Mouse (Mus musculus) myocyte (in vitro differentiated cells): ENCODE results near the gene Actl6b. TPM values are rescaled to one million over a fixed set of nuclear protein-coding genes. Genes with fewer than 3 reads are reported as not detected.

Experiments
- H3K27me3 ChIP-seq: one replicate; pipeline ENCODE4 v1.6.1; 2011; ENCODE audit not compliant: control insufficient read depth, insufficient read depth, insufficient read length
- H3K36me3 ChIP-seq: one replicate; pipeline ENCODE4 v1.6.1; 2011; ENCODE audit not compliant: control insufficient read depth, insufficient read depth
- H3K4me2 ChIP-seq: one replicate; pipeline ENCODE4 v1.6.1; 2011; ENCODE audit warnings: low read depth, control low read depth
- H3K4me3 ChIP-seq: one replicate; pipeline ENCODE4 v1.5.1; 2011; ENCODE audit warnings: mild to moderate bottlenecking, control low read depth, moderate library complexity
- H3K79me2 ChIP-seq: one replicate; pipeline ENCODE4 v1.6.1; 2011; ENCODE audit not compliant: control insufficient read depth, insufficient read depth
- H3ac ChIP-seq: one replicate; pipeline ENCODE4 v1.6.1; 2011; ENCODE audit not compliant: control insufficient read depth, insufficient read length
- CEBPB ChIP-seq: IDR thresholded peaks from 2 replicates; pipeline ENCODE4 v1.6.1; 2011; ENCODE audit warnings: mild to moderate bottlenecking, moderate library complexity; ENCODE audit not compliant: poor library complexity, insufficient read depth, severe bottlenecking
- E2F4 ChIP-seq: IDR thresholded peaks from one replicate; pipeline ENCODE4 v1.6.1; 2011; ENCODE audit warnings: mild to moderate bottlenecking, control low read depth, moderate library complexity; ENCODE audit not compliant: insufficient read depth
- MAX ChIP-seq: IDR thresholded peaks from one replicate; pipeline ENCODE4 v1.6.1; 2011; ENCODE audit warnings: low read depth, mild to moderate bottlenecking, control low read depth
- MYOD1 ChIP-seq, 3 experiments: IDR thresholded peaks; one replicate each; pipeline ENCODE4 v1.6.1; 2011; ENCODE audit warnings: control low read depth in 2 of 3, low read depth in 2 of 3, mild to moderate bottlenecking in 2 of 3, moderate library complexity in 1 of 3; ENCODE audit not compliant: insufficient read length in 2 of 3, control insufficient read depth in 1 of 3
- MYOG ChIP-seq, 3 experiments: IDR thresholded peaks; one replicate each; pipeline ENCODE4 v1.6.1; 2011; ENCODE audit warnings: control low read depth in 2 of 3, low read depth in 2 of 3, mild to moderate bottlenecking in 2 of 3; ENCODE audit not compliant: insufficient read length in 2 of 3, control insufficient read depth in 1 of 3, insufficient read depth in 1 of 3
- POLR2A ChIP-seq: IDR thresholded peaks from one replicate; pipeline ENCODE4 v1.6.1; 2011; ENCODE audit warnings: low read depth, mild to moderate bottlenecking, control low read depth, moderate library complexity; ENCODE audit not compliant: insufficient read length
- POLR2AphosphoS2 ChIP-seq: IDR thresholded peaks from one replicate; pipeline ENCODE4 v1.6.1; 2011; ENCODE audit warnings: low read depth, control low read depth; ENCODE audit not compliant: insufficient read length
- REST ChIP-seq: IDR thresholded peaks from one replicate; pipeline ENCODE4 v1.6.1; 2011; ENCODE audit warnings: mild to moderate bottlenecking, control low read depth, moderate library complexity; ENCODE audit not compliant: insufficient read depth, insufficient read length
- SRF ChIP-seq: IDR thresholded peaks from one replicate; pipeline ENCODE4 v1.6.1; 2011; ENCODE audit warnings: low read depth; ENCODE audit not compliant: control insufficient read depth, insufficient read length
- TCF12 ChIP-seq: IDR thresholded peaks from one replicate; pipeline ENCODE4 v1.6.1; 2011; ENCODE audit warnings: mild to moderate bottlenecking, control low read depth; ENCODE audit not compliant: poor library complexity, insufficient read depth, severe bottlenecking
- TCF3 ChIP-seq: IDR thresholded peaks from one replicate; pipeline ENCODE4 v1.6.1; 2011; ENCODE audit warnings: low read depth, control low read depth; ENCODE audit not compliant: insufficient read length
- USF1 ChIP-seq: IDR thresholded peaks from one replicate; pipeline ENCODE4 v1.6.1; 2011; ENCODE audit warnings: low read depth, mild to moderate bottlenecking, control low read depth, moderate library complexity
- polyA plus RNA-seq: library from polyadenylated mRNA; unstranded; fragments of >200 nt; fragmentation: generic; extraction: Trizol; gene quantifications from one replicate; pipeline ENCODE4 v1.2.1, GENCODE M21; 2012; ENCODE audit warnings: missing spikeins

The Actl6b gene
- polyA plus RNA-seq, 1 experiment = not detected

DNA sequence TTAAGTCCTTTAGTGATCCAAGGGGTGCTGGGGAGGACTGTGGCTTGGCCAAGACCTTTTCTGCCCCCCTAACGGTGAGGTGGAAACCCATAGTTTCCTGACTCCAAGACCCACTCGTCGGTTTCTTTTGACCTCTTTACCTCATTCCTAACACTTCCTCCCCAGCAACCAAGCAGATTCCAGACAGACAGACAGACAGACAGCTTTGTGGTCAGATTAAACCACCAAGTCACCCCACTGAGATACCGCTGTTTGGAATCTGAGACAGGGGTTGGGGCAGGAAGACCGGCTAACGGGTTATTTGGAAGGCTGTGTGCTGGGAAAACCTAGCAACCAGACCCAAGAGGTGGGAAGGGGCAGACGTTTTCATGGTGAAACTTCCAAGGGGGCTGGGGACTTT lies 16.9 kb downstream of the Actl6b start:
- Histone ChIP-seq H3K79me2 (no peaks in the 10 kb centered on the region), H3K36me3 (no peaks in the 10 kb centered on the region), H3ac (no peak overlapping the region), H3K27me3 (peaks cover 17% of the 10 kb centered on the region), H3K4me2 (peak overlapping the region; percentile 66), H3K4me3 (peak overlapping the region; percentile 2)
- TF ChIP-seq USF1 = no peak
- TF ChIP-seq POLR2A = no peak
- TF ChIP-seq MYOG (IDR thresholded peaks at IDR 0.05; ENCODE audit: control insufficient read depth in 1 of 3, insufficient read depth in 1 of 3, insufficient read length in 2 of 3, low read depth in 2 of 3) = no peak
- TF ChIP-seq MAX = no peak

DNA sequence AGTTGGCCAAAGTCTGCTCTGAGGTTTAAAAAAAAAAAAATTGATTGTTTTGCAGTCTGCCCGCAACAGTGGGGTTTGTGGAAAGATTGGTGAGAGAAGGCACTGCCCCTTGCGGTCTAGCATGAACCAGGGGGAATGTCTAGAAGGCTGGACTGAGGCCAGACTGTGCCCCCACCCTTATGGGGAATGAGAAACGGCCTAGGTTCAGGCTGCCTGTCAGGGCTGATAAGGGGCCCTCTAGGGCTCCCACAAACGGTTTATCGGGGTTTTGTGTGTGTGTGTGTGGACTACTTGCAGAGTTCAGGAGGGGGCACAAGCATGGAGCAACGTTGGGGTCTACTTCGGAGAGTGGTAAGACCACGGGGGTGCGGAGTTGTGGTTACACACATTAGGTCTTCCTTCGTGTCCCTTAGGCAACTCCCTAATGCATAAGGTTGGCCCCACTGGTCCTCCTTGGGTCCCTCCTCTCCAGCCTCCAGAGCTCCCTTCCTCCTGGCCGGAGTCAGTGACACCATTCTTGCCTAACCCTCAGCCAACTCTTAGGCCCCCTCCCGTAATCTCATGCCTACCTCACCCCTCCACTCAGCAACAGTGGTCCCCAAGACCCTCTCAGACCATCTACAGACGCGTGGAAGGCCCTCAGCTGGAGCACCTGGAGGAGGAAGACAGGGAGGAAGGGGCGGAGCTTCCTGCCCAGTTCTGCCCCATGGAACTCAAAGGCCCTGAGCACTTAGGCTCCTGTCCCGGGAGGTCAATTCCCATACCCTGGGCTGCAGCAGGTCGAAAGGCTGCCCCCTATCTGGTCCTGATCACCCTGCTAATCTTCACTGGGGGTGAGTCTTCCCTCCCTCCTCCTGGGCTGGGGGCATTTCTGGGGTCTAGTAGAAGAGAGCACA lies 17.6 kb downstream of the Actl6b start:
- TF ChIP-seq POLR2AphosphoS2 (no peak), TCF3 (no peak), MAX (no peak), SRF (no peak), USF1 (no peak), REST (no peak), POLR2A (no peak), MYOG (IDR thresholded peaks at IDR 0.05; ENCODE audit: control insufficient read depth in 1 of 3, insufficient read depth in 1 of 3, insufficient read length in 2 of 3, low read depth in 2 of 3) (no peak), CEBPB (no peak), TCF12 (no peak), MYOD1 (IDR thresholded peaks at IDR 0.05; ENCODE audit: control insufficient read depth in 1 of 3, insufficient read length in 2 of 3, low read depth in 2 of 3) (no peak), E2F4 (no peak)
- Histone ChIP-seq H3K4me3 (peak overlapping the region; percentile 2), H3K4me2 (peak overlapping the region; percentile 18), H3ac (no peak overlapping the region), H3K36me3 (no peaks in the 10 kb centered on the region), H3K27me3 (peaks cover 17% of the 10 kb centered on the region), H3K79me2 (no peaks in the 10 kb centered on the region)

DNA sequence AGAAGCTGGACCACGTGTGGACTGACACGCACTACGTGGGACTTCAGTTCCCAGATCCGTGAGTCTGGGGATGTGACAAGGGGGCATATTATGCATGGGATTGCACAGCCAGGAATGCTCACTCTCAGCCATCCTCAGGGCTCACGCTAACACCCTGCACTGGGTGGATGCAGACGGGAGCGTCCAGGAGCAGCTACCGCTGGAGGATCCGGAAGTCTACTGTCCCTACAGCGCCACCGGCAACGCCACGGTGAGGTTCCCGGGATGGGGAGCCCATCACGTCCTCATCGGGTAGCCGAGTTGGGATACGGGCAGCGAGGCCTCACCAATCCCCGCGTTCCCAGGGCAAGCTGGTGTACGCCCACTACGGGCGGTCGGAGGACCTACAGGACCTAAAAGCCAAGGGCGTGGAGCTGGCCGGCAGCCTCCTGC lies 21.2 kb downstream of the Actl6b start:
- Histone ChIP-seq H3K27me3 (peaks cover 18% of the 10 kb centered on the region), H3K4me3 (no peak overlapping the region), H3K4me2 (no peak overlapping the region), H3K36me3 (no peaks in the 10 kb centered on the region), H3K79me2 (no peaks in the 10 kb centered on the region), H3ac (no peak overlapping the region)
- TF ChIP-seq MAX = no peak
- TF ChIP-seq POLR2A = no peak
- TF ChIP-seq SRF = no peak
- no peak for TF ChIP-seq TCF12
- no peak for TF ChIP-seq REST
- no peak for TF ChIP-seq MYOG (IDR thresholded peaks at IDR 0.05; ENCODE audit: control insufficient read depth in 1 of 3, insufficient read depth in 1 of 3, insufficient read length in 2 of 3, low read depth in 2 of 3)
- no peak for TF ChIP-seq USF1
- no peak for TF ChIP-seq MYOD1 (IDR thresholded peaks at IDR 0.05; ENCODE audit: control insufficient read depth in 1 of 3, insufficient read length in 2 of 3, low read depth in 2 of 3)
- TF ChIP-seq E2F4 = no peak
- no peak for TF ChIP-seq TCF3
- no peak for TF ChIP-seq POLR2AphosphoS2
- TF ChIP-seq CEBPB = no peak

DNA sequence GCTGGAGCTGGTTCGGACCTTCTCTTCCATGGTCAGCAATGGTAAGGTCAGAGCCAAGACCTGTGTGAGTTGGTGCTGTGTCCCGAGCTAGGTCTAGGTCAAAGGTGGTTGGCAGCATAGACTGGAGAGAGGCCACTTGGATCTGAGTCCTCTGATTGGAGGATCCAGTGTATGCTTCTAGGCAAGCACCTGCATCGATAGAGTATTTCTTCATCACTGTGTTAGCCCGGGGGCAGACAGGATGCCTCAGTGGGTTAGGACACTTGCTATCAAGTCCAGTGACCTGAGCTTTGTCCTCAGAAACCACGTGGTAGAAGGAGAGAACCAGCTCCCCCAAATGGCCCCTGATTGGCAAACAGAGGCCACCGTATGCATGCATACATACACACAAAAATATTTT lies 26.9 kb downstream of the Actl6b start:
- peaks cover 27% of the 10 kb centered on the region for H3K27me3 ChIP-seq
- no peak overlapping the region for H3K4me3 ChIP-seq
- H3K4me2 ChIP-seq = no peak overlapping the region
- H3K36me3 ChIP-seq = no peaks in the 10 kb centered on the region
- no peaks in the 10 kb centered on the region for H3K79me2 ChIP-seq
- no peak overlapping the region for H3ac ChIP-seq
- TF ChIP-seq MAX = no peak
- no peak for TF ChIP-seq TCF3
- TF ChIP-seq POLR2A = no peak
- no peak for TF ChIP-seq MYOG (IDR thresholded peaks at IDR 0.05; ENCODE audit: control insufficient read depth in 1 of 3, insufficient read depth in 1 of 3, insufficient read length in 2 of 3, low read depth in 2 of 3)
- TF ChIP-seq SRF = no peak
- no peak for TF ChIP-seq POLR2AphosphoS2
- no peak for TF ChIP-seq TCF12
- no peak for TF ChIP-seq E2F4
- TF ChIP-seq USF1 = no peak
- no peak for TF ChIP-seq CEBPB
- TF ChIP-seq REST = no peak
- TF ChIP-seq MYOD1 (IDR thresholded peaks at IDR 0.05; ENCODE audit: control insufficient read depth in 1 of 3, insufficient read length in 2 of 3, low read depth in 2 of 3) = no peak

DNA sequence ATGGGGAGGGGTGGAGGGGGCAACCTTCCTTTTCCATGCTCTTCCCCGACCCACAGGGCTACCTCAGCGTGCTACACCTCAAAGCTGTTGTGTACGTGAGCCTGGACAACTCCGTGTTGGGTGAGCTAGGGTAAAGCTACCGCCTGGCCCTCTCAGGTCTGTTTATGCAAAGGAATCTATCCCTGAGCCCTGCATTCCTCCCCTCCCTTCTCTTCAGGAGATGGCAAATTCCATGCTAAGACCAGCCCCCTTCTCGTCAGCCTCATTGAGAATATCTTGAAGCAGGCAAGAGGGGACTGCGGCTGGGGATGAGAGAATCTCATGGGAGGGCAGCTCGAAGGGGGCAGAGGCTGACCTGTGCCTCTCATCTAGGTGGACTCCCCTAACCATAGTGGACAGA lies 29.4 kb downstream of the Actl6b start:
- TF ChIP-seq REST = no peak
- TF ChIP-seq MYOD1 (IDR thresholded peaks at IDR 0.05; ENCODE audit: control insufficient read depth in 1 of 3, insufficient read length in 2 of 3, low read depth in 2 of 3) = no peak
- no peak for TF ChIP-seq POLR2A
- no peak for TF ChIP-seq MYOG (IDR thresholded peaks at IDR 0.05; ENCODE audit: control insufficient read depth in 1 of 3, insufficient read depth in 1 of 3, insufficient read length in 2 of 3, low read depth in 2 of 3)
- TF ChIP-seq SRF = no peak
- TF ChIP-seq USF1 = no peak
- no peak for TF ChIP-seq TCF12
- TF ChIP-seq MAX = no peak
- no peak for TF ChIP-seq POLR2AphosphoS2
- TF ChIP-seq CEBPB = no peak
- TF ChIP-seq E2F4 = no peak
- no peak for TF ChIP-seq TCF3
- H3K79me2 ChIP-seq = no peaks in the 10 kb centered on the region
- peaks cover 22% of the 10 kb centered on the region for H3K27me3 ChIP-seq
- H3K36me3 ChIP-seq = no peaks in the 10 kb centered on the region
- H3ac ChIP-seq = no peak overlapping the region
- no peak overlapping the region for H3K4me2 ChIP-seq
- no peak overlapping the region for H3K4me3 ChIP-seq
